Mouse (Mus musculus) left cerebral cortex, postnatal 14 days (tissue): ENCODE data around the gene Speg. TPM values are rescaled to one million over a fixed set of nuclear protein-coding genes. Genes with fewer than 3 reads are reported as not detected.
A peak's percentile ranks its signal among the peaks of the same experiment; 100 is the strongest.

Source experiments
- DNase-seq, 2 experiments: peaks; one replicate each; pipeline ENCODE4 v3.0.0; 2021 to 2022; ENCODE audit warnings: low spot score in 2 of 2, mixed read lengths in 1 of 2
- intact Hi-C: fragments of 180-260 bp; cut with DNase I; formaldehyde crosslinking; loops from one replicate; pipeline ENCODE4 v1.15.1; 2025
- long read RNA-seq, 2 experiments: library from polyadenylated mRNA; stranded (forward); transcript quantifications; one replicate each; pipeline ENCODE4 v2.0.0; 2021
- total RNA-seq, 2 experiments: library from RNA; stranded (reverse); gene quantifications; 2 replicates each; pipeline ENCODE4 v1.2.3; 2021

Gene Speg
- total RNA-seq: 100 to 1,000 TPM; 199 to 210 TPM
- long read RNA-seq, experiment 1, transcript Speg-204 (5 exons, 833 nt): major isoform, 7 of 120 reads
- long read RNA-seq, experiment 1, partial matches to known transcripts: 69 of 120 reads
- long read RNA-seq, experiment 1, other reads (novel, unspliced or antisense): 42 of 120 reads
- long read RNA-seq, experiment 2, partial matches to known transcripts: 48 of 84 reads
- long read RNA-seq, experiment 2, other reads (novel, unspliced or antisense): 34 of 84 reads

DNA sequence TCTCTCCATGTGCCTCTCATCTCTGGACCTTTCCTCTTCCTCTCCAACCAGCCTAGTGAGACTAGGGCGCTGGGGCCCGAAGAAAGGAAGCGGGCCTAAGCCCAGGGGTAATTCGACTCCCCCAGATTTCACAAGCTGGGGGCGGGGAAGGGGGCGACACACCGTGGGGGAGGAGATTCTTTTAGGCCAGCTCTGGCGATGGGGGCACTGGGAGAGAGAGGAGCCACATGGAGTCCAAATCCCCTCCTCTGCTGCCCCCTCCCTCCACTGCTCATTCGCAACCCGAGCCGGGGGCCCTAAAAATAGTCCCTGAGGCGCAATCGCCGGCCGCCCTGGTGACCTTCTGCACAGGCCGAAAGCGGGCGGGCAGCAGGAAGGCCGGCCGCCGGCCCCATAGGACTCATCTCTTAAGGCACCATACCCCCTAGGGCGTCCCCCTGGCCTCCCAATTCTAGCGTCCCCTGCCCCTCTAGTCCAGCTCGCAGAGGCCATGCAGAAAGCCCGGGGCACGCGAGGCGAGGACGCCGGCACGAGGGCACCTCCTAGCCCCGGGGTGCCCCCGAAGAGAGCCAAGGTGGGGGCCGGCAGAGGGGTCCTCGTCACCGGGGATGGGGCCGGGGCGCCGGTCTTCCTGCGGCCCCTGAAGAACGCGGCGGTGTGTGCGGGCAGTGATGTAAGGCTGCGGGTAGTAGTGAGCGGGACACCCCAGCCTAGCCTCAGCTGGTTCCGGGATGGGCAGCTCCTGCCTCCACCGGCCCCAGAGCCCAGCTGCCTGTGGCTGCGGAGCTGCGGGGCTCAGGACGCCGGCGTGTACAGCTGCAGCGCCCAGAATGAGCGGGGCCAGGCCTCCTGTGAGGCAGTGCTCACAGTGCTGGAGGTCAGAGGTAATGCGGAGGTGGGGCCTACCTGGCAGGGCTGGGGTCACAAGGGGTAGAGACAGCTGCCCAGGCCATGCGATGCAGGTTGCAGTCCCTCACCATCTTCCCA is at the start of gene Speg:
Gene Speg, plus strand, starts transcription at position 348 of the 987 bp plus-strand sequence.
- DNase-seq: no peak
- intact Hi-C loops: no loop called here

DNA sequence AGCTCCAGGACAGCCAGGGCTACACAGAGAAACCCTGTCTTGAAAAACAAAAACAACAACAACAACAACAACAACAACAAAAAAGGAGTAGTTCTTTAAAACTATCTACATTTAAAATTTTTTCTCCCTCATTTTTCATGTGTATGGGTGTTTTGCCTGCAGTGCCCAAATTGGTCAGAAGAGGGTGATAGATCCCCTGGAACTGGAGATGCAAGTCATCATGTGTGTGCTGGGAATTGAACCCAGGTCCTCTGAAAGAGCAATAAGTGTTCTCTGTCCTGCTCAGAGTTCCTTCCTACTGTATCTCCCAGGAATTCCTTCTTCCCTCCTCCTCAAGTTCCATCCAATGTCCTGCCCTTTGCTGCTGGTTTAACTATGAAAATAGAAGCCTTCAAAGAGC is 47.6 kb upstream of the Speg start:
- intact Hi-C loops: no loop called here

DNA sequence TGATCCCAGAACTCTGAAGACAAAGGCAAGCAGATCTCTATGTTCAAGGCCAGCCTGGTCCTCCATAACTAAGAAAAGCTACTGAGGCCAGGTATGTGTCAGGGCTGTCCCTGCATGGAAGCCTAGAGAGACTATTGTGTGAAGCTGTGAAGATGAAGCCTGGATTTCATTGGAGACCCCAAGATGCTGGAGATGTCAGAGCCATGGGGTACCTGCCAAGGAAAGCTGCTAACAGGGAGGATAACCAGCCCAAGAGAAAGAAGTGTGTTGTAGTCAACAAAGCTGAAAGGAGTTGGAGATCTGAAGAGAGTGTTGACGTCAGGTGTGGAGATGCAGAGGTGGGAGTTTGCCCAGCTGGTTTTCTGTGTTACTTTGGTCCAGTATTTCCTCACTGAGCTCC is 43.8 kb upstream of the Speg start:
- intact Hi-C loops: no loop called here
- no peak for DNase-seq

More for the DNA sequence above, 47.6 kb upstream of the Speg start:
- no peak for DNase-seq

DNA sequence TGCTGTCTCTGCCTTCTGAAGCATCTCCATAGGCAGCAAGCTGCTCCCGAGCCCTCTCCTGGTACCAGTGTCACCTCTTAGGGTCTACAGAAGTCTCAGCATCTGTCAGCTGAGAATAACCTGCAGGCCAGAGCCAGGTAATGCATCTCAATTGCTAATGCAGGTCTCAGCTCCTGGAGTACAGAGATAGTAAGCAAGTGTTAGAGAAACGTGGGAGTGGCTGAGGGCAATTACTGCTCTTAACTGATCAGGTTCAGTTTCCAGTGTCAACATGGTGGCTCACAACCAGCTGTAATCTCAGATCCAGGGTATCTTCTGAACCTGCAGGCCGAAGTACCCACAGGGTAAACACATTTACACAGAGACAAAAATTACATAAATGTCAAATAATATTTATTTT is 38.6 kb upstream of the Speg start:
- intact Hi-C loops: no loop called here
- no peak for DNase-seq

DNA sequence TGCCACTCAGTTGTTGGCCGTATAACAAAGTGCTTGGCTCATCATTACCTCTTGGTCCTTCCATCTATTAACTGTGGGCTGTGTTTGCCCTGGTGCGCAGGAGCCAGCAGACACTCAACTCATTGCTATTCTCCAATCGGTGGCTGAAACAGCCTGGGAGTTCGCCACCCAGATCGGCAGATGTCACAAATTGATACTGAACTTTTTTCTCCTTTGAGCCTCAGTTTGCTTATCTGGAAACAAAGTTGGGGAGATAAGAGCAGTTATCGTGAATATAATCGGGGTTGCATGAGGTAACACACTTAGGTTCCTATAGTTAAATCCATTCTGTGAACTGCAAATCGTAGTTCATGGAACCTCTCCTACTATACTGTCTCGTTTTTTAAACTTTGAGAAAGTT is 38.0 kb upstream of the Speg start:
- intact Hi-C loops: no loop called here
- no peak for DNase-seq

DNA sequence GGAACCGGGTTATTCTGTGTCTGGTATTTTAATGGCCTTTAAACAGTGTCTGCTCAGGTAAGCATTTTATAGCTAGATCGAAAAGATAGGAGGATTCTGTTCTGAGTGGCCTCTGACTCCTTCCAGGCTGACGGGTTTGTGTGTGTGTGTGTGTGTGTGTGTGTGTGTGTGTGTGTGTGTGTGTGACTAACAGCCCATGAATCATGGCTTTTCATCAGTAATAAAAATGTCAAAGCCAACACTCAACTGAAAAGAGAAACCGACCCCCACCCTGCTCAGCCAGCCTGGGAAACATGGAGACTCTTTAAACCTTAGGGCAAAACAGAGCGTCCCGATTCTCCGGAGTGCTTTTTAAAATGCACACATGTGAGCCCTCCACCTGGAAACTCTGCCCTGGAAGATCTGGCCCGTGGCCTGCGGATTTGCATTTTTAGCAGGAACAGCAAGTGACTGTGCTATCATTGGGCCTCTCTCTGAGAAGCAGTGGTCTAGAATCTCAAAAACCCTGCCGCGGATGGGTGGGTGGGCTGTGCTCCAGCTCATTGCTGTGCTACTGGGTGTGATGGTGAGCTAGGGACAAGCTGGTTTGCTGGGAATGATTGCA is 36.9 kb upstream of the Speg start:
- intact Hi-C loops: no loop called here
- peak in 1 of 2 experiments; percentile 58 for DNase-seq

DNA sequence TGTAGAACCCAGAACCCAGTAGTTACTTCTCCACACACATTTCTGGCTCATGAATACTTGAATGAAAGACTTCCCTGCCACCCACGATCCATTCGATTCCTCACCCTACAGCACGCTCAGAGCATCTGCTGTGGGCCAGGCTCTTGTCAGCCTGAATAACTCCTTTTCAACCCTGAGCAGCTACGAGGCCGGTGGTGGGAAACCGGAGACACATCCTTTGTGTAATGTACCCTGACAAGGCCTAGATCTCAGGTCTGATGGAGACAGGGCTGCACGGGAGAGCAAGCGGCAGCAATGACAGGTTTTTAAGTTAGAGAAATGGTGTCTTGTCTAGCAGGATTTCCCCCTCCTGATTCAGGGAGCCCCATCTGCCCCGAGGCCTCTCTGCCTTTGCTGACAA is 35.8 kb upstream of the Speg start:
- intact Hi-C loops: no loop called here
- peak in 1 of 2 experiments; percentile 45 for DNase-seq

DNA sequence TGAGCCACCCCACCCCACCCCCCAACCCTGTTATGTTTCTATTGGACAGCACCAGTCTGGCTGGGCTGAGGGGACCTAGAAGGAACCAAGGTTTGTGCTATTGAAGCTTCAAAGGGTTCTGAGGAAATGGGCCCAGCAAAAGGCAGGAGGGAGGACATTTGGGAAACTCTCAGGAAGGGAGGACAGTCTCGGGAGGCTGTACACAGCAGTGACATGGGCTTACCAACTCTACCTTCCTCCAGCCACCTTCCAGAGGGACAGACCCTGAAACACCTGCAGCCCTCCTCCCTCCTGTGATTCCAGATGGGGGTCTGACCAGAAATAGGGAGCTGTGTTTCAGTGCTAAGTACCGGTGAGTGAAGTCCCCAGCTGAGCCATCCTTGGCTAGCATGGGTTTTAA is 34.6 kb upstream of the Speg start:
- intact Hi-C loops: loop anchor here (10.0 kb wide), 1 partner anchor 54 kb away; no protein-coding TSS in a partner anchor
- no peak for DNase-seq

DNA sequence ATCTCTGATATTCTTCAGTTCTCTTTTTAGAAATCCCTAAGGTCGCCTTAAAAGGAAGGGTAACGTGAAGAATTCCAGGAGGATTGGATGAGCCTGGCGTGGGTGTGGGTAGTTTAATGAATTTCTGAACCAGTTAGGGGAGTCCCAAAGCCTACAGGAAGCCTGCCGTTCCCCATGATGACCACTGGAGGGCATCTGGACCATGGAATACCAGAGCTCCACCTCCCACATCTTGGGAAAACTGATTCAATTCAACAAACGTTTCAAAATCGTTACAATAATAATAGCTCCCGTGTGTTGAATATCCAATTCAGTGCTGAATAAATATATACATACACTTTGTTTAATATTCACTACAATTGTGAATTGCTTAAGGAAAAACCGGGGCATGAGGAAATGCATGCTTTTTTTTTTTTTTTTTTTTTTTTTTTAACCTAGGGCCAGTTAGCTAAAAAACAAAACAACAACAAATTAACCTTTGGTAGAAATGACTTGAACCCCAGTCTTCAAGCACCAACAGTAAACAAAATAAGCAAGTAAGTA is 32.2 kb upstream of the Speg start:
- intact Hi-C loops: loop anchor here (1.0 to 10.0 kb wide), 2 partner anchors 52 to 124 kb away; no protein-coding TSS in a partner anchor

DNA sequence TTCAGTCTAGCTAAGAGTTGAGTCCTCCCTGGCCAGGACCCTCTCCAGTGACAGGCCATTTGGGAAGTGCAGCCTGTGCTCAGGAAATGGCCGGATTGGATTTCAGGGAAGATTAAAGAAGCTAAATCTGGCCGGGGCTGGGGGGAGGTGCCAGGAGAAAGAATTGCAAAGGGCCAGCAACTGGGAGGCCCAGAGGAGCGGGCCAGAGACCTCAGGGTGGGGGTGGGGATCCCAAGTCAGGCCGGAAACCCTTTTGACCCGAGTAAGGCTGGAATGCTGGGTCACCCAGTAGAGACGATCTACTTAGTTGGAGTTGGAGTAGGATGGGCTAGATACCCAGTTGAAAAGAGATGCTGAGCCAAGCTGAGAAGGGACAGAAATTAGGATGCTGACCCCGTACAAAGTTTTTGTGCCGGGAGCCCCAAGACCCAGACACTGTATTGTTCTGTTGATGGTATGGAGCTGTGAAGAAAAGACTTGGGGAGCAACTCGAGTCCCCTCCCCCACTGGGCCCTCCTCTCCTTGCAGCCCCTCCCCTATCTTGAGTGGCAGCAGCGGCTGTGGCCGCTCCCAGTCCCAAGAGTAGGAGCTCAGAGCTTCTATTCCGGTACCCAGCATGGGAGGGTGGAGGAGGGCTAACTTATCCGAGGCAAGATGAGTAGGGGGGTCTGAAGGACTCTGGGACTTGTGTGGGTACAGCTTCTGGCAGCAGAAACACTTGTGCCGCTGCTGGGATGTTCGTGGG is 30.6 kb upstream of the Speg start:
- DNase-seq: no peak
- intact Hi-C loops: loop anchor here (10.0 kb wide), 1 partner anchor 50 kb away; no protein-coding TSS in a partner anchor

More for the DNA sequence above, 32.2 kb upstream of the Speg start:
- peak; percentile 82 to 88 for DNase-seq

DNA sequence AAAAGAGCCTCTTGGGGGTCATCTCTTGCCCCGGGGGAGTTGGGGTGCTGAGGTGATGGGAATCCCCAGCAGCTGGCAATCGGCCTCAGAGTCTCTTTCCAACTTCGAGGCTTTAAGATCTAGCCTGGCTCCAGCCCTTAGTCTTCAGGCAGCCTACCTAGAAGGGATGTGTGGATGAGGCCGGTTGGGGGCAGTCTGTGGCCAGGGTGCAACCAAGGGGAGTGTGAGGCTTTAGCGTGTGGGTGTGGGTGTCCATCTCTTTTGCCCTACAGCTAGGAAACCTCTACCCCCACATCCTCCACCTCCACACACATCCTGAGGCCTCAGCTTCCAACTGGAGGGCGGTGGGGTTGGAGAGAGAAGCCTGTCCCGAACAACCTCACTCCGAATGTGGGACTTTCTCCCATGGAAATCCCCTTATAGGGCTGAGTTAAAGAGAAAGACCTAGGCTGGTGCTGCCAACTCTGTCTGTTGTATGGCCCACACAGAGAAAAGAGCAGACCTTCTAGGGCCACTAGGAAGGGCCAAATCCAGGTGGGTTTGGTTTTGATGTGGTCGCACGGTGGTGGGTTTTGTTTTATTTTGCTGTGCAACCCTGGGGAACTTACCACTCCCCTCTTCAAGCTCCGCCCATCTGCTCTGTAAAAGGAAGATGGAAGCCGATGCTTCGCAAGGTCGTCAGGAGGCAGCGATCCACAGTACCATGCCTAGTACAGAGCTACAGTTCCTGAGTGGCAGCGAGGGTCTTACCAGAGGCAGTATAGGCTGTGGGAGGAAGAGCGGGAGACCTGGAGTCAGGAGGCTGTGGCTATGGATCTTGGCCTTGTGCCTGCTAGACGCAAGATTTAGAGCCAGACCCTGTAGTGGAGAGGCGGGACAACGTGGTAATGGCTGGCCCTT is 29.8 kb upstream of the Speg start:
- intact Hi-C loops: loop anchor here (10.0 kb wide), 1 partner anchor 50 kb away; no protein-coding TSS in a partner anchor
- DNase-seq: no peak

DNA sequence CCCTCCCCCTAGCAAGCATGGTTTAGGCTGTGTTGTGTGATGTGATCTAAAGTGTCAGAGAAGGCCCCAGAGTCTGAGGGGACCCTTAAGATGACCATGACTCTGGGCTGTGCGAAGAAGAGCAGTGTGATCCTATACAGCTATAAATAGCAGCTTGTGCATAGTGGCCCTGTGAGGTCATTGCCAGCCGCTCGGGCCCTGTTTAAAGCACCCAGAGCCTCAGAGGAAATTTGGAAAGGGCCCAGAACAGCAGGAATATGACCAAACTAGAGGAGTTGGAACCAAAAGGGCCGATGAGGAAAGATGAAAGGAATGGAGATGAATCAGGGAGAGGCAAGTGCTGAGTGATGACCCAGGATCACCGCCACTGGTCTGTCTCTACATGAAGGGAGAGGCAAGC is 27.8 kb upstream of the Speg start:
- intact Hi-C loops: loop anchor here (10.0 kb wide), 1 partner anchor 48 kb away; no protein-coding TSS in a partner anchor
- DNase-seq: no peak

DNA sequence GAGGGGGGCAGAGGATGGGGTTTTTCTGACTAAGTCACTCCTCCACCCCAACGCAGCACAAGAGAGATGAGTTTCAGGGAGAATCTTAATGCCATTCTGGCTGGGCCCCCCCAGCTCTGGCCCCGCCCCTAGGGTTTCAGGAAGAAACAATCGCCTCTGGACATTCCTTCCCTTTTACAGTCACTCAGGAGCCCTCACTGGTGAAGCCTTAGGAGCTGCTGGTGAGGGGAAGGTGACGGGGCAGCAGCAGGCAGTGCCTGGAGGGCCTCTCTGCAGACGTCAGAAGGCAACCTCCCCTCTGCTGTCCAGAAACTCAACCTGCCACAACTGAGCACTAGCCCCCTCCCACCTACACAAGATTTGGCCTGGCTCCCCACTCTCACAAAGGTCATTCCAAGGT is 25.8 kb upstream of the Speg start:
- intact Hi-C loops: loop anchor here (10.0 kb wide), 1 partner anchor 46 kb away; no protein-coding TSS in a partner anchor
- DNase-seq: no peak

DNA sequence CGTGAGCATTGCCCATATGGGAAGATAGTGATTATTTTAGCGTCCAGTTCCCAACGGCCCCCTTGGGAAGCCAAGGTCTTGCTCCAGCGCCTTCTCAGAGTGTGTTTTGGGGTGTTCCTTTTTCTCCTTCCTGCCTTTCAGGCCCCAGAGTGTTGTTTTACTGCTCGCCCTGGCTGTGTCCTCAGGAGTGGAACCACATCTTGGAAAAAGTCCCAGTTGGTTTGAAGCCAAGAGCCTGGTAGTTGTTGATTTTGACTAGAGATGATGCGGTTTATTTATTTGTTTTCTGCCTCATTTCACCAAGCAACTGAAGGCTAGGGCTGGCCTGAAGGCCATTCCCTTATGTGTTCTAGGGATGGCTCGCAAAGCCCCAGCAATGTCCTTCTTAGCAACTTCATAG is 17.8 kb upstream of the Speg start:
- peak; percentile 51 to 56 for DNase-seq
- intact Hi-C loops: no loop called here

DNA sequence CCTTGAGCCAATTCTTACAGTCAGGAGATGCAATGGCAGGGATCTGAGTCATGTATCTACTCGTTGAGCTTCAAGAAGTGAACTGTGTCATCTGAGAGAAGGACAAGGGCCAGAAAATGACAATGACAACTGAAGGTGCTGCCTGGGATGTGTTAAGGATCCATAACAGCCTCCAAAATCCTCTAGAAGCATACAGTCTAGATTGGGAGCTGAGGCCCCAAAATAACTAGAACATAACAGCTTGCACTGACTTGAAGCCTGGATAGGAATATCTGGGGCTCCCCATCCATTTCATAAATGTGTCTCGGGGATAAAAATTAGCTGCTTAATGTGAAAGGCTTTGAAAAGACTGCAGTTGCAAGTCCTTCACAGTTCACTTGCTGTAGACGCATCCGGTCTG is 17.1 kb upstream of the Speg start:
- intact Hi-C loops: no loop called here
- no peak for DNase-seq

DNA sequence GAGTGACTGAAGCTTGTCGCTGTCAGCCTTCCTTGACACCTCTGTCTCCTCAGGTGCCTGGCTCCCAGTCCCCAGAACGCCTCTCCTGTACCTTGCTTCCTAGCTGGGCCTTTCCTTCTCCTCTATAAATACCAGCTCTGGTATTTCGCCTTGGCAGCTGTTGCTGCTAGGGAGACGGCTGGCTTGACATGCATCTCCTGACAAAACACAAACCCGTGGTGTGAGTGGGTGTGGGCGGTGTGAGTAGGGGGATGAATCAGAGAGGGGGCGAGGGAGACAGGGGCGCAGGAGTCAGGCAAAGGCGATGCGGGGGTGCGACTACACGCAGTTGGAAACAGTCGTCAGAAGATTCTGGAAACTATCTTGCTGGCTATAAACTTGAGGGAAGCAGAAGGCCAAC is 15.8 kb upstream of the Speg start:
- DNase-seq: peak; percentile 68 to 72
- intact Hi-C loops: no loop called here

DNA sequence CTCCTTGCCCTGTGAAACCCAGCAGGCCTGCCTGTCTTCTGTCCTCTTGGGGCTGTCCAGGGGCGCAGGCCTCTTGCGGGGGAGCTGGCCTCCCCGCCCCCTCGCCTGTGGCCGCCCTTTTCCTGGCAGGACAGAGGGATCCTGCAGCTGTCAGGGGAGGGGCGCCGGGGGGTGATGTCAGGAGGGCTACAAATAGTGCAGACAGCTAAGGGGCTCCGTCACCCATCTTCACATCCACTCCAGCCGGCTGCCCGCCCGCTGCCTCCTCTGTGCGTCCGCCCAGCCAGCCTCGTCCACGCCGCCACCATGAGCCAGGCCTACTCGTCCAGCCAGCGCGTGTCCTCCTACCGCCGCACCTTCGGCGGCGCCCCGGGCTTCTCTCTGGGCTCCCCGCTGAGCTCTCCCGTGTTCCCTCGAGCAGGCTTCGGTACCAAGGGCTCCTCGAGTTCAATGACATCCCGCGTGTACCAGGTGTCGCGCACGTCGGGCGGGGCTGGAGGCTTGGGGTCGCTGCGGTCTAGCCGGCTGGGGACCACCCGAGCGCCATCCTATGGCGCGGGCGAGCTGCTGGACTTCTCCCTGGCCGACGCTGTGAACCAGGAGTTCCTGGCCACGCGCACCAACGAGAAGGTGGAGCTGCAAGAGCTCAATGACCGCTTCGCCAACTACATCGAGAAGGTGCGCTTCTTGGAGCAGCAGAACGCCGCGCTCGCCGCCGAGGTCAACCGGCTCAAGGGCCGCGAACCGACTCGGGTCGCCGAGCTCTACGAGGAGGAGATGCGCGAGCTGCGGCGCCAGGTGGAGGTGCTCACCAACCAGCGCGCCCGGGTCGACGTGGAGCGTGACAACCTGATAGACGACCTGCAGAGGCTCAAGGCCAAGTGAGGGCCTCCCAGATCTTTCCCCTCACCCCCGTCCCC is 14.7 kb upstream of the Speg start, which contains the start of gene Des:
Gene Des, plus strand, starts transcription at position 218 of the 920 bp plus-strand sequence.
- intact Hi-C loops: no loop called here
- no peak for DNase-seq
